Mouse (Mus musculus): ENCODE measurements around the gene Scd2. TPM values are rescaled to one million over a fixed set of nuclear protein-coding genes. Genes with fewer than 3 reads are reported as not detected.
"Not testable (repeated sequence)": the region's sequence is repeated elsewhere in the genome, so short reads cannot be mapped to it uniquely, and the experiment has no call there.

Gene Scd2
- total and polyA plus RNA-seq, 2 experiments from 2014 or later, result 210 to 696 TPM

- Histone ChIP-seq H3K36me3 (ENCODE audit: insufficient read depth) (peaks cover 52% of the 10 kb centered on the region), H3K4me1 (ENCODE audit: insufficient read depth) (0 out of 2 replicates have a peak, but pooled peaks cover 5% of the 10 kb centered on the region), H3K4me3 (ENCODE audit: low read depth, low read length) (no peak overlapping the region), H3K4me2 (ENCODE audit: low read depth) (no peak overlapping the region), H3K9ac (no peak overlapping the region), H3K27ac (ENCODE audit: low read depth, low read length) (no peak overlapping the region), H3K27me3 (ENCODE audit: insufficient read depth, low read length) (no peaks in the 10 kb centered on the region), H3K9me3 (ENCODE audit: low read length) (no peaks in the 10 kb centered on the region)
- TF ChIP-seq CTCF (IDR thresholded peaks at IDR 0.05; ENCODE audit: low read depth), result no peak
- DNase-seq, result no peak
- 76% methylated on average over 6 of the region's 6 CpGs for WGBS
- ATAC-seq, result no peak
Measured at GRCm38 (mm10) chr19:44307915-44308470, 14.5 kb downstream of the Scd2 start.

- ATAC-seq (no peak), DNase-seq (no peak)
- Histone ChIP-seq H3K27me3 (ENCODE audit: insufficient read depth, low read length) (no peaks in the 10 kb centered on the region), H3K4me1 (ENCODE audit: insufficient read depth) (no peaks in the 10 kb centered on the region), H3K9ac (no peak overlapping the region), H3K36me3 (ENCODE audit: insufficient read depth) (peaks cover 45% of the 10 kb centered on the region), H3K9me3 (ENCODE audit: low read length) (no peaks in the 10 kb centered on the region), H3K27ac (ENCODE audit: low read depth, low read length) (no peak overlapping the region), H3K4me2 (ENCODE audit: low read depth) (no peak overlapping the region), H3K4me3 (ENCODE audit: low read depth, low read length) (no peak overlapping the region)
- 84% methylated on average over 8 of the region's 8 CpGs for WGBS
- no peak for TF ChIP-seq CTCF (IDR thresholded peaks at IDR 0.05; ENCODE audit: low read depth)
Measured at GRCm38 (mm10) chr19:44308611-44309246, 15.3 kb downstream of the Scd2 start.

GRCm38 (mm10) chr19:44309351-44310154 is 16.1 kb downstream of the Scd2 start:
- WGBS, result 76% methylated on average over 12 of the region's 12 CpGs
- Histone ChIP-seq H3K4me3 (ENCODE audit: low read depth, low read length) (no peak overlapping the region), H3K27me3 (ENCODE audit: insufficient read depth, low read length) (no peaks in the 10 kb centered on the region), H3K27ac (ENCODE audit: low read depth, low read length) (no peak overlapping the region), H3K9ac (no peak overlapping the region), H3K9me3 (ENCODE audit: low read length) (no peaks in the 10 kb centered on the region), H3K4me2 (ENCODE audit: low read depth) (no peak overlapping the region), H3K36me3 (ENCODE audit: insufficient read depth) (peaks cover 37% of the 10 kb centered on the region), H3K4me1 (ENCODE audit: insufficient read depth) (peaks cover 5% of the 10 kb centered on the region; the same call in 1 of the 2 replicates)
- peak; percentile 36; the same call in 1 of the 2 replicates for TF ChIP-seq CTCF (IDR thresholded peaks at IDR 0.05; ENCODE audit: low read depth)
- ATAC-seq, result no peak
- no peak for DNase-seq

- ATAC-seq; H3K27ac ChIP-seq (ENCODE audit: low read depth, low read length); H3K27me3 ChIP-seq (ENCODE audit: insufficient read depth, low read length); H3K4me3 ChIP-seq (ENCODE audit: low read depth, low read length); H3K4me1 ChIP-seq (ENCODE audit: insufficient read depth); H3K9me3 ChIP-seq (ENCODE audit: low read length); H3K4me2 ChIP-seq (ENCODE audit: low read depth); H3K9ac ChIP-seq; DNase-seq: not testable (repeated sequence)
- peaks cover 31% of the 10 kb centered on the region for H3K36me3 ChIP-seq (ENCODE audit: insufficient read depth)
- 89% methylated on average over 1 of the region's 1 CpGs for WGBS
Measured at GRCm38 (mm10) chr19:44310155-44310575, 16.7 kb downstream of the Scd2 start.

GRCm38 (mm10) chr19:44310814-44311213 is 17.3 kb downstream of the Scd2 start:
- Histone ChIP-seq H3K27me3 (ENCODE audit: insufficient read depth, low read length) (no peaks in the 10 kb centered on the region), H3K9me3 (ENCODE audit: low read length) (no peaks in the 10 kb centered on the region), H3K4me2 (ENCODE audit: low read depth) (no peak overlapping the region), H3K36me3 (ENCODE audit: insufficient read depth) (peaks cover 24% of the 10 kb centered on the region), H3K9ac (no peak overlapping the region), H3K4me3 (ENCODE audit: low read depth, low read length) (no peak overlapping the region), H3K4me1 (ENCODE audit: insufficient read depth) (peaks cover 5% of the 10 kb centered on the region; the same call in 1 of the 2 replicates), H3K27ac (ENCODE audit: low read depth, low read length) (no peak overlapping the region)
- DNase-seq (no peak), ATAC-seq (no peak)
- TF ChIP-seq CTCF (IDR thresholded peaks at IDR 0.05; ENCODE audit: low read depth), result no peak
- 26% methylated on average over 5 of the region's 5 CpGs for WGBS

- no peaks in the 10 kb centered on the region for H3K9me3 ChIP-seq (ENCODE audit: low read length)
- TF ChIP-seq CTCF (IDR thresholded peaks at IDR 0.05; ENCODE audit: low read depth), result no peak
- no peak overlapping the region for H3K9ac ChIP-seq
- 54% methylated on average over 8 of the region's 8 CpGs for WGBS
- no peaks in the 10 kb centered on the region for H3K27me3 ChIP-seq (ENCODE audit: insufficient read depth, low read length)
- DNase-seq (no peak), ATAC-seq (no peak)
- H3K4me2 ChIP-seq (ENCODE audit: low read depth), result no peak overlapping the region
- peaks cover 18% of the 10 kb centered on the region for H3K36me3 ChIP-seq (ENCODE audit: insufficient read depth)
- no peak overlapping the region for H3K4me3 ChIP-seq (ENCODE audit: low read depth, low read length)
- H3K27ac ChIP-seq (ENCODE audit: low read depth, low read length), result no peak overlapping the region
- H3K4me1 ChIP-seq (ENCODE audit: insufficient read depth), result peaks cover 5% of the 10 kb centered on the region; the same call in 1 of the 2 replicates
Measured at GRCm38 (mm10) chr19:44311306-44312006, 18.0 kb downstream of the Scd2 start.

All from forebrain, postnatal 0 days (tissue).